Mouse (Mus musculus) small intestine, adult 2 months (tissue): ENCODE measurements around the gene Asb13.

Source experiments
- CTCF ChIP-seq: fragments of 200-500 bp; IDR thresholded peaks from 2 replicates; pipeline ENCODE4 v1.5.1; 2012; ENCODE audit warnings: low read depth, mild to moderate bottlenecking, control low read depth, inconsistent platforms, low read length, moderate library complexity, mixed read lengths; ENCODE audit not compliant: insufficient replicate concordance, insufficient read length; ENCODE audit errors: extremely low read depth
- POLR2A ChIP-seq: fragments of 200-500 bp; IDR thresholded peaks from 2 replicates; pipeline ENCODE4 v1.6.1; 2012; ENCODE audit warnings: low read depth, mild to moderate bottlenecking, control low read depth, inconsistent platforms, low read length, moderate library complexity

DNA sequence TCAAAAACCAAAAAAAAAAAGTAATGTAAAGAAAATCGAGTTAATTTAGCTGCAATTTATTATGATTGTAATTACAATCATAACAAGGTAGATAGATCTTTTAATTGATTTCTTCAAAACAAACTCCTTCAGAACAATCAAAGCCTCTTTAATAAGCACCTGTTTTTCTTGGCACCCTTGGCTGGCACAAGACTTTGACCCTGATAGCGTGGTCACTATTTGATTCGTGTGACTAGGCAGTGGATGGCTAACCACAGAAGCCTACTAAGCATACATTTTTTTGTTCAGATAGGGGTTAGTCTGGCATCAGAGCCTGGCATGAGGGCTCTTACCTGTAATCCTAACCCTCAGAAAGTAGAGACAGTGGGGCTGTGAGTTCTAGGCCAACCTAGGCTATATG, 1.2 kb downstream of the Asb13 start:
- no peak for TF ChIP-seq CTCF
- no peak for TF ChIP-seq POLR2A
